Mouse (Mus musculus) lung, postnatal 0 days (tissue): ENCODE data around the gene Kdm1a. TPM values are rescaled to one million over a fixed set of nuclear protein-coding genes. Genes with fewer than 3 reads are reported as not detected.
A peak's percentile ranks its signal among the peaks of the same experiment; 100 is the strongest.

Experiments
- ATAC-seq: fragments of 200-750 bp; cut with Nextera tagmentation; 2 replicates; pipeline ENCODE4 v1.8.0; 2017; ENCODE audit warnings: moderate library complexity
- DNase-seq: peaks from one replicate; pipeline ENCODE4 v3.0.0-alpha.2; 2016; ENCODE audit warnings: low spot score
- H3K27ac ChIP-seq: fragments of 300-500 bp; sonication (generic); 2 replicates; pipeline ENCODE4 v1.5.1; 2014; ENCODE audit warnings: antibody characterized with exemption, mild to moderate bottlenecking, low read length, mixed read lengths
- H3K27me3 ChIP-seq: fragments of 300-500 bp; sonication (generic); replicated peaks from 2 replicates; pipeline ENCODE4 v1.6.1; 2014; ENCODE audit warnings: low read length, mixed read lengths; ENCODE audit not compliant: insufficient read depth
- H3K36me3 ChIP-seq: fragments of 300-500 bp; sonication (generic); 2 replicates; pipeline ENCODE4 v1.6.1; 2014; ENCODE audit warnings: low read length, mixed read lengths; ENCODE audit not compliant: insufficient read depth
- H3K4me1 ChIP-seq: fragments of 300-500 bp; sonication (generic); 2 replicates; pipeline ENCODE4 v1.6.1; 2014; ENCODE audit warnings: antibody characterized with exemption, low read depth, low read length, mixed read lengths; ENCODE audit not compliant: insufficient read depth
- H3K4me2 ChIP-seq: fragments of 300-500 bp; sonication (generic); replicated peaks from 2 replicates; pipeline ENCODE4 v1.6.1; 2014; ENCODE audit warnings: low read depth, mild to moderate bottlenecking, low read length, moderate library complexity, mixed read lengths
- H3K4me3 ChIP-seq: fragments of 300-500 bp; sonication (generic); 2 replicates; pipeline ENCODE4 v1.5.1; 2014; ENCODE audit warnings: low read depth, low read length
- H3K9ac ChIP-seq: fragments of 300-500 bp; sonication (generic); replicated peaks from 2 replicates; pipeline ENCODE4 v1.6.1; 2014; ENCODE audit warnings: low read depth, mild to moderate bottlenecking
- H3K9me3 ChIP-seq: fragments of 300-500 bp; sonication (generic); 2 replicates; pipeline ENCODE4 v1.6.1; 2016; ENCODE audit warnings: low read length, mixed read lengths
- CTCF ChIP-seq: IDR thresholded peaks from 2 replicates; pipeline ENCODE4 v1.5.1; 2016; ENCODE audit warnings: antibody characterized with exemption, mild to moderate bottlenecking
- EP300 ChIP-seq: IDR thresholded peaks from 2 replicates; pipeline ENCODE4 v1.6.1; 2016; ENCODE audit warnings: antibody characterized with exemption, mild to moderate bottlenecking, control low read depth
- WGBS: fragments of 180-500 bp; shearing (Covaris S2); extraction: QIAGEN DNeasy Blood & Tissue Kit; methylation state at CpG from one replicate; pipeline ENCODE4 v1.1.7; 2014; 5-methylcytosine and 5-hydroxymethylcytosine counted together
- polyA plus RNA-seq: library from polyadenylated mRNA; unstranded; fragments of >200 nt; fragmentation: Nextera tagmentation; extraction: Ambion mirVana; gene quantifications from 2 replicates; pipeline ENCODE4 v1.2.1, GENCODE M21; 2015

The Kdm1a gene
- polyA plus RNA-seq, 1 experiment from 2014 or later, result 21.0 TPM

DNA sequence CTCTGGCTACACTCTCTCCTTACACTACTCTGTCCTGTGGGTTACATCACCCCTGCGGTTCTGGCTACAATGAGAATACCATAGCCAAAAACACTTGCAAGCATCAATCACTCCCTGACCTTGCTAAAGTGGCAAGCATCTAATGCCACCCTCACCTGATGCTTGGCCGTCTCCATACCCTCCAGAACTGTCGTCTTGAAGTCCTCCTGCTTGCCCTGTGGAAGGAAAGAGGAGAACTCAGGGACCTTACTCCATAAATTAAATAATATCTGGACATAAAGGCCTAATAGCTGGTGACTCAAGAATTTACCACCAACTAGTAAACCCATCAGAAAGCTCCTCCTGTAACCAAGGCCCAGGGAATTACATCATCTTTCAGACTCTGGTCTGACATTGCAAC lies 20.6 kb downstream of the Kdm1a start:
- ATAC-seq, result no peak
- H3K4me2 ChIP-seq, result no peak overlapping the region
- H3K36me3 ChIP-seq, result no peaks in the 10 kb centered on the region
- no peaks in the 10 kb centered on the region for H3K27me3 ChIP-seq
- no peaks in the 10 kb centered on the region for H3K4me1 ChIP-seq
- DNase-seq, result no peak
- no peak for TF ChIP-seq EP300
- no peak for TF ChIP-seq CTCF
- H3K9me3 ChIP-seq, result no peaks in the 10 kb centered on the region
- H3K27ac ChIP-seq, result no peak overlapping the region
- H3K9ac ChIP-seq, result no peak overlapping the region
- no peak overlapping the region for H3K4me3 ChIP-seq
- WGBS, result 91% methylated on average over 3 of the region's 3 CpGs

DNA sequence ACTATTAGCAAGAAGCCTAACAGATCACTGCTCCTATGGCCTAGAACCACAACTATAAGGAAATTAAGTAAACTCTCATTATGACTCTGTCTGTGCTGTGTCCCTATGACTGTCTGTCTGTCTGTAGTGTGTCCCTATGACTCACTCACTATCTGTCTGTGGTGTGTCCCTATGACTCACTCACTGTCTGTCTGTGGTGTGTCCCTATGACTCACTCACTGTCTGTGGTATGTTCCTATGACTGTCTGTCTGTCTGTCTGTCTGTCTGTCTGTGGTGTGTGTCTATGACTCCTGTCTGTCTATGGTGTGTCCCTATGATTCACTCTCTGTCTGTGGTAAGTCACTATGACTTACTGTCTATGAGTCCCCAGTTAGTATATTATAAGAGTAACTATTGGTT lies 32.5 kb downstream of the Kdm1a start:
- Histone ChIP-seq H3K4me1 (no peaks in the 10 kb centered on the region), H3K9me3 (no peaks in the 10 kb centered on the region), H3K27ac (no peak overlapping the region), H3K4me3 (no peak overlapping the region), H3K36me3 (peaks cover 27% of the 10 kb centered on the region), H3K4me2 (no peak overlapping the region), H3K27me3 (no peaks in the 10 kb centered on the region), H3K9ac (no peak overlapping the region)
- TF ChIP-seq EP300 (peak; percentile 19; the same call in 1 of the 2 replicates), CTCF (no peak)
- DNase-seq, result no peak
- ATAC-seq, result peak; percentile 55

DNA sequence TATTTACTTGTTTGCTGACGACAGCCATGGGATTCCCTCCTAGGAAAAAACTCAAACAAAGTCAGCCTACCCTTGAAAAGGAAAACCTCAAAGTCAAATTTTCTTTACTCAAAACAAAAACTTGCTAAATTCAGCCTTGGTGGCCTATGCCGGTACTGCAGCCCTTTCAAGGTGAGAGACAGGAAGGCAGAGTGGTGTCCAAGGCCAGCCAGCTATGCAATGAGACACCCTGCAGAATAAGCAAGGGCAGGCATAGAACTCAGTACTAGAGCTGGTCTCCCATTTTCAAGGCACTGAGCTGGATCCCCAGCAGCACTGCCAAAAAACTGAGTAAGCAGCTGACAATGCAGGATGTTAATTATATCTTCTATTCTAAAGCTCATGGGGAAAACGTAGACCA lies 33.9 kb downstream of the Kdm1a start:
- no peak overlapping the region for H3K4me3 ChIP-seq
- no peaks in the 10 kb centered on the region for H3K4me1 ChIP-seq
- WGBS, result 62% methylated on average over 3 of the region's 3 CpGs
- no peaks in the 10 kb centered on the region for H3K27me3 ChIP-seq
- no peak overlapping the region for H3K4me2 ChIP-seq
- DNase-seq (no peak), ATAC-seq (no peak)
- no peak overlapping the region for H3K9ac ChIP-seq
- H3K36me3 ChIP-seq, result peaks cover 27% of the 10 kb centered on the region
- no peaks in the 10 kb centered on the region for H3K9me3 ChIP-seq
- TF ChIP-seq CTCF (peak; percentile 44), EP300 (no peak)
- H3K27ac ChIP-seq, result no peak overlapping the region

DNA sequence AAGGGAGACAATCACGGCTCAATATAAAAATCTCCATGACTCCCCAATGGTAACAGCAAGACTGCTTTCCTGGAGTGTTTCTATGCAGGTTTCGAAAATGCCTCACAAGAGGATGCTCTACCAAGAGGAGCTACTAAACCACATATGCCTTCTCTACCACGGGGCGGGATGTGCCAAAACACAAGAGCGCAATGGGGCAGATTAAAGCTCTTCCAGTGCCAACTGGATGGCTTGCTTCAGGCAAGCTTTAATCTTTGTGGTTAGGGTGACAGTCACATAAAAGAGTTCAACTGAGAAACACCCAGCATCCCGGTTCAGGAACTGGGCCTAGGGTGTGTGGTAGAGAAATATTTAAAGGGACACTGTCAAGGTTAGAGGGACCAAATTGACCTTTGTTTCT lies 39.8 kb downstream of the Kdm1a start:
- Histone ChIP-seq H3K9ac (no peak overlapping the region), H3K36me3 (peaks cover 20% of the 10 kb centered on the region), H3K4me2 (no peak overlapping the region), H3K9me3 (no peaks in the 10 kb centered on the region), H3K27me3 (no peaks in the 10 kb centered on the region), H3K27ac (no peak overlapping the region), H3K4me1 (no peaks in the 10 kb centered on the region), H3K4me3 (no peak overlapping the region)
- no peak for DNase-seq
- WGBS, result 82% methylated on average over 6 of the region's 6 CpGs
- TF ChIP-seq EP300, result no peak
- ATAC-seq, result no peak

DNA sequence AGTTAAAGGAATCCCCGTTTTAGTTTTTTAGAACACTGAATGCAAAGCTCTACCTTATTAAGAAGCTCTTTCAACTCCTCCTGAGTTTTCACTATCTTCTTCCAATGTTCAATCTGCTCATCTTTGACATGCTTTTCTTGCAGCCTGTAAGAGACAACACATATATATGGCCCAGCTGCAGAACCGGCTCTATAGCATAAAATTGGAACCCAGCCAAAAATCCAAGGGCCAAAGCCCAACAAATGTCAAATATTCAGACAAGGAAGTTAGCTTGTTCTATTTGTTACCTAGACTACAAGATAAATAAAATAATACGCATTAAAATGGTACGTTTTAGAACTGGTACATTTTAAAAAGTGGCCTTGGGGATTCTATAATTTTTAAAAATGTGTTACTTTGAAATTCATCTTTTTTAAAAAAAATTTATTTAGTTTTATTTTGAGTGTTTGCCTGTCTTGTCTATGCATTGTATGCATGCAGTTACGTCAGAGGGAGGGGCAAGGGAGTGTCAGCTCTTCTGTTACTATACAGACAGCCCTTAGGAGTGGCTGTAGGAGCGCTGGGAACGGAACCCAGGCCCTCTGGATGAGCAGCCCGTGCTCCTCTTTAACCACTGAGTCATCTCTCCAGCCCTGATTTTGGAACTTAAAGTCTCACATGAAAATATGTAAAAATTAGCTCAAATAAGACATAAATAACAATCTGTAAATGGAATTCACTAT lies 42.1 kb downstream of the Kdm1a start:
- WGBS, result 62% methylated on average over 8 of the region's 8 CpGs
- Histone ChIP-seq H3K9ac (no peak overlapping the region), H3K27me3 (no peaks in the 10 kb centered on the region), H3K4me3 (no peak overlapping the region), H3K4me1 (no peaks in the 10 kb centered on the region), H3K27ac (no peak overlapping the region), H3K9me3 (no peaks in the 10 kb centered on the region), H3K4me2 (no peak overlapping the region), H3K36me3 (peaks cover 18% of the 10 kb centered on the region)
- ATAC-seq (no peak), DNase-seq (no peak)
- no peak for TF ChIP-seq EP300
- no peak for TF ChIP-seq CTCF

DNA sequence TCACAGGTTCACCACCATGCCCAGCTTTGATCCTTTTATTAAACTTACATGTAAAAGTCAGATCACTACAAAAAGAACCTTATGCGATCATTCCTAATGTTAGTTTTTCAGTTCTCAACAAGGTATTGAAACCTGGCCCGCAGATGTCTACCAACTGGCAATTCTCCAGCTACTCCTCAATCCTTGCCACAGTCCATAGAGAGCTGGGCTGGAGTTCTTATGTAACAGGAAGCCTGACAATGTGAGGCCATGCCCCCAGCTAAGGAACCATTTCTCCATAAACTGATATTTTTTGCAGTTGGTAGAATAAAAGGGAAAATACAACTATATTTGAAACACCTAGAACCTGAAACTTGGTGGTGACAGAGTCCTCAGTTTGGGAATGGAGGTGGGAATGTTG lies 42.8 kb downstream of the Kdm1a start:
- no peak overlapping the region for H3K27ac ChIP-seq
- 56% methylated on average over 2 of the region's 2 CpGs for WGBS
- TF ChIP-seq EP300 (no peak), CTCF (no peak)

DNA sequence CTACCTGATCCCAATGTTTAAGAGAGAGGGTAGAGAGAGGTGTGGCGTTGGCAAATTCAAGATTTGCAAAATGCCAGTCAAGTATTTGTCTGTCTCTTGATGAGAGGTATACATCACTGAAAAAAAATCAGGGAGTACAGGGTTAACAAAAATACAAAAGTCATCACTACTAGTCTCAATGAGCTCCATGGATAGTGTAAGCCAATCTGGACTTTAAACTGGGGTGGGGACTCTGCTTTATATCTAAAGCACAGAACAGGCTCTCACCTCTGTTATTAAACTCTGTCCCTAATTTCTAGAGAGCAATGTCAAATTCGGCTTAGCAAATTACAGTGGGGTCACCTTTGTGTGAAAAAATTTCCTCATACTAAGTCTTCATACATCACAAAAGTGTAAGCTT lies 44.9 kb downstream of the Kdm1a start:
- H3K9ac ChIP-seq, result no peak overlapping the region
- no peak overlapping the region for H3K4me3 ChIP-seq
- H3K4me1 ChIP-seq, result no peaks in the 10 kb centered on the region
- H3K36me3 ChIP-seq, result peaks cover 29% of the 10 kb centered on the region
- no peak overlapping the region for H3K4me2 ChIP-seq
- 87% methylated on average over 2 of the region's 2 CpGs for WGBS
- no peak overlapping the region for H3K27ac ChIP-seq
- no peaks in the 10 kb centered on the region for H3K9me3 ChIP-seq
- ATAC-seq, result no peak
- TF ChIP-seq EP300 (no peak), CTCF (no peak)
- DNase-seq, result no peak
- H3K27me3 ChIP-seq, result no peaks in the 10 kb centered on the region

More for the DNA sequence above, 42.8 kb downstream of the Kdm1a start:
- Histone ChIP-seq H3K27me3 (no peaks in the 10 kb centered on the region), H3K4me2 (no peak overlapping the region), H3K9me3 (no peaks in the 10 kb centered on the region), H3K36me3 (peaks cover 21% of the 10 kb centered on the region), H3K9ac (no peak overlapping the region), H3K4me1 (no peaks in the 10 kb centered on the region), H3K4me3 (no peak overlapping the region)
- ATAC-seq (no peak), DNase-seq (no peak)
